Mouse (Mus musculus) forebrain, postnatal 0 days (tissue): ENCODE results near the gene Col6a2. TPM values are rescaled to one million over a fixed set of nuclear protein-coding genes. Genes with fewer than 3 reads are reported as not detected.

Experiments
- ATAC-seq: fragments of 200-750 bp; cut with Nextera tagmentation; 2 replicates; pipeline ENCODE4 v1.8.0; 2017; ENCODE audit warnings: mild to moderate bottlenecking, moderate library complexity
- DNase-seq: peaks from one replicate; pipeline ENCODE4 v3.0.0-alpha.2; 2015
- H3K27ac ChIP-seq: fragments of 300-500 bp; sonication (generic); 2 replicates; pipeline ENCODE4 v1.5.1; 2014; ENCODE audit warnings: low read depth, mild to moderate bottlenecking, antibody characterized with exemption, low read length, moderate library complexity, mixed read lengths
- H3K27me3 ChIP-seq: fragments of 300-500 bp; sonication (generic); 2 replicates; pipeline ENCODE4 v1.6.1; 2014; ENCODE audit warnings: mild to moderate bottlenecking, low read length, mixed read lengths; ENCODE audit not compliant: insufficient read depth
- H3K36me3 ChIP-seq: fragments of 300-500 bp; sonication (generic); 2 replicates; pipeline ENCODE4 v1.6.1; 2014; ENCODE audit warnings: mild to moderate bottlenecking, moderate library complexity; ENCODE audit not compliant: insufficient read depth
- H3K4me1 ChIP-seq: fragments of 300-500 bp; sonication (generic); 2 replicates; pipeline ENCODE4 v1.6.1; 2014; ENCODE audit warnings: antibody characterized with exemption; ENCODE audit not compliant: insufficient read depth
- H3K4me2 ChIP-seq: fragments of 300-500 bp; sonication (generic); 2 replicates; pipeline ENCODE4 v1.6.1; 2014; ENCODE audit warnings: low read depth, mild to moderate bottlenecking, moderate library complexity
- H3K4me3 ChIP-seq: fragments of 300-500 bp; sonication (generic); 2 replicates; pipeline ENCODE4 v1.5.1; 2014; ENCODE audit warnings: low read depth, low read length, mixed read lengths
- H3K9ac ChIP-seq: fragments of 300-500 bp; sonication (generic); 2 replicates; pipeline ENCODE4 v1.6.1; 2014; ENCODE audit warnings: mild to moderate bottlenecking
- H3K9me3 ChIP-seq: fragments of 300-500 bp; sonication (generic); 2 replicates; pipeline ENCODE4 v1.6.1; 2016; ENCODE audit warnings: low read length
- CTCF ChIP-seq: sonication (generic); IDR thresholded peaks from 2 replicates; pipeline ENCODE4 v1.5.1; 2016; ENCODE audit warnings: antibody characterized with exemption, control low read depth, low read depth
- WGBS: fragments of 180-500 bp; shearing (Covaris S2); extraction: QIAGEN DNeasy Blood & Tissue Kit; methylation state at CpG from one replicate; pipeline ENCODE4 v1.1.7; 2014; 5-methylcytosine and 5-hydroxymethylcytosine counted together
- polyA plus RNA-seq: library from polyadenylated mRNA; unstranded; fragments of >200 nt; fragmentation: Nextera tagmentation; extraction: Ambion mirVana; gene quantifications from 2 replicates; pipeline ENCODE4 v1.2.1, GENCODE M21; 2015
- total RNA-seq: library from RNA; depleted of rRNA; stranded (reverse); fragments of >200 nt; gene quantifications from 2 replicates; pipeline ENCODE4 v1.2.3, GENCODE M21; 2014; rRNA removed

Col6a2 gene
- total and polyA plus RNA-seq, 2 experiments from 2014 or later, result 11.6 to 21.5 TPM

DNA sequence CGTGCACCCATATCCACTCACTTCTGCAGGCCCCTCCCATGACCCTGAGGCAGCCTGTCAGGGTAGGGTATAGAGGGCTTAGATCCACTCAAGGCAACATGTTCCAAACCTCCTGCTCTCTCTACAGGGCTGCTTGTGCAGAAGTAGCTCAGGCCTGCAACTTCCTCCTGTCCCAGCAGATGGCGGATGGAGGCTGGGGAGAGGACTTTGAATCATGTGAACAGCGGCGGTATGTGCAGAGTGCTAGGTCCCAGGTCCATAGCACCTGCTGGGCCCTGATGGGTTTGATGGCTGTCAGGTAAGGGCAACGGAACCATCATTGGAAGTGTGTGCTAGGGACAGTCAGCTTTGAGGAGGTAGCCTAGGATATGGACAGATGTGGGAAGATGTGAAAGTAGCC, 73.0 kb downstream of the Col6a2 start:
- no peak for DNase-seq
- Histone ChIP-seq H3K9ac (no peak overlapping the region), H3K36me3 (peaks cover 95% of the 10 kb centered on the region), H3K27me3 (no peaks in the 10 kb centered on the region), H3K9me3 (no peaks in the 10 kb centered on the region), H3K27ac (no peak overlapping the region), H3K4me3 (no peak overlapping the region), H3K4me2 (no peak overlapping the region), H3K4me1 (no peaks in the 10 kb centered on the region)
- TF ChIP-seq CTCF, result peak; percentile 66
- WGBS, result 87% methylated on average over 5 of the region's 5 CpGs
- ATAC-seq, result peak; percentile 43; the same call in 1 of the 2 replicates

DNA sequence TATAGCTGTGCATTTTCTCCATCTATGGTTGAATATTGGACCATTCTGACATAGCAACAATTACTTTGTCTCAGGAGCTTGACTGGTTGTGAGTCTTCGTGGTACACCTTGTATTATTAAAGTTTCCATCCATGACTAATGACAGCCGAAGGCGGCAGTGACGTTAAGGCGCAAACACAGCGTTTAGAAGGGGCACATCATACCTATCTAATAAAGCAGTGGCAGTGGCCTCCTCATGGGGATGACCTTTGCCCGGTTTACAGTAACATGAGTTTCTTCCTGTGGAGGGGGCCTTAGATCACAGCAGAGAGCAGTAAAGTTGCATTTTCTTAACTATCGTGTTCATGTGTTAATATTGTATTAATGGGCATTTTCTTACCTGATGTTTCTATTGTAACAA, 75.2 kb downstream of the Col6a2 start:
- DNase-seq, result no peak

DNA sequence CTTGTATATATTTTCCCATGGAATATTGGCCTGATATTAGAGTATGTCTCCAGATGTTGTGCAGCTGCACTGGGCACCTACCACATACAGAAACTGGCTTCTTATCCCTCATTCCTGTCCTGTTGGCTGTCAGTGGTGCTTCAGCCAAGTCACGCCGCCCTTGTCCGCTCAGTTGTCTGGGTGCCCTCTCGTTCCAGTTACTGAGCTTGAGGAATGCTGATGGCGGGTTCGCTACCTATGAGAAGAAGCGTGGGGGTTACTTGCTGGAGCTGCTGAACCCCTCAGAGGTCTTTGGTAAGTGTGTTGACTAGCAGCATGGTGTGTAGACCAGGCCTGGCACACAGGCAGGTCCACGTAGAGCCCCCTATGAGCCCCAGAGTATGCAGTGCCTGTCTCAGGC, 76.9 kb downstream of the Col6a2 start:
- H3K9me3 ChIP-seq, result no peaks in the 10 kb centered on the region
- no peak for DNase-seq
- ATAC-seq, result no peak
- no peak overlapping the region for H3K4me3 ChIP-seq
- no peak for TF ChIP-seq CTCF
- H3K4me2 ChIP-seq, result no peak overlapping the region
- H3K9ac ChIP-seq, result no peak overlapping the region
- H3K4me1 ChIP-seq, result no peaks in the 10 kb centered on the region
- H3K27ac ChIP-seq, result no peak overlapping the region
- no peaks in the 10 kb centered on the region for H3K27me3 ChIP-seq
- WGBS, result 93% methylated on average over 8 of the region's 8 CpGs
- peaks cover 98% of the 10 kb centered on the region for H3K36me3 ChIP-seq

More for the DNA sequence above, 75.2 kb downstream of the Col6a2 start:
- Histone ChIP-seq H3K4me1 (no peaks in the 10 kb centered on the region), H3K27ac (no peak overlapping the region), H3K4me2 (no peak overlapping the region), H3K36me3 (peaks cover 99% of the 10 kb centered on the region), H3K9me3 (no peaks in the 10 kb centered on the region), H3K9ac (no peak overlapping the region), H3K4me3 (no peak overlapping the region), H3K27me3 (no peaks in the 10 kb centered on the region)
- ATAC-seq, result no peak
- WGBS, result 92% methylated on average over 8 of the region's 8 CpGs
- no peak for TF ChIP-seq CTCF

Other genes with a start within 250 kb of the Col6a2 start
- not detected in 2 replicates for gene AC141477.1, start 183.2 kb downstream of the Col6a2 start, total RNA-seq
- not detected in 2 replicates for gene AC141477.1, start 183.2 kb downstream of the Col6a2 start, polyA plus RNA-seq
- 10.1 and 19.0 TPM in 2 replicates for gene Pcnt, start 180.8 kb downstream of the Col6a2 start, total RNA-seq
- 2.9 and 4.4 TPM in 2 replicates for gene Pcnt, start 180.8 kb downstream of the Col6a2 start, polyA plus RNA-seq
- gene 2610028H24Rik, start 174.5 kb downstream of the Col6a2 start, total RNA-seq, result not detected in 2 replicates
- 0.19 TPM in 1 of 2 replicates, not detected in the other for gene 2610028H24Rik, start 174.5 kb downstream of the Col6a2 start, polyA plus RNA-seq
- gene Mcm3ap, start 154.7 kb downstream of the Col6a2 start, total RNA-seq, result 33.7 and 41.5 TPM in 2 replicates
- gene Mcm3ap, start 154.7 kb downstream of the Col6a2 start, polyA plus RNA-seq, result 48.6 and 52.7 TPM in 2 replicates
- gene Ybey, start 154.5 kb downstream of the Col6a2 start, total RNA-seq, result 5.7 and 6.9 TPM in 2 replicates
- 3.6 and 4.6 TPM in 2 replicates for gene Ybey, start 154.5 kb downstream of the Col6a2 start, polyA plus RNA-seq
- 66.3 and 67.1 TPM in 2 replicates for gene Lss, start 92.0 kb downstream of the Col6a2 start, total RNA-seq
- gene Lss, start 92.0 kb downstream of the Col6a2 start, polyA plus RNA-seq, result 31.5 and 38.6 TPM in 2 replicates
- gene Spatc1l, start 61.4 kb downstream of the Col6a2 start, total RNA-seq, result 0.38 TPM in 1 of 2 replicates, not detected in the other
- gene Spatc1l, start 61.4 kb downstream of the Col6a2 start, polyA plus RNA-seq, result not detected in 2 replicates
- gene Ftcd, start 48.0 kb downstream of the Col6a2 start, total RNA-seq, result 0.05 and 0.08 TPM in 2 replicates
- 0.17 TPM in 1 of 2 replicates, not detected in the other for gene Ftcd, start 48.0 kb downstream of the Col6a2 start, polyA plus RNA-seq
- 22.3 and 31.8 TPM in 2 replicates for gene Col6a1, start 102.5 kb upstream of the Col6a2 start, total RNA-seq
- 14.6 and 15.9 TPM in 2 replicates for gene Col6a1, start 102.5 kb upstream of the Col6a2 start, polyA plus RNA-seq